Mouse (Mus musculus): ENCODE data around the gene G6pc3. TPM values are rescaled to one million over a fixed set of nuclear protein-coding genes. Genes with fewer than 3 reads are reported as not detected.

The G6pc3 gene
- total RNA-seq, 4 experiments from 2014 or later, result 61.5 to 73.2 (median 63.8) TPM

GRCm38 (mm10) chr11:102186235-102186634, 3.2 kb upstream of the G6pc3 start:
- no peak for DNase-seq (ENCODE audit: low spot score in 2 of 2)

GRCm38 (mm10) chr11:102188980-102189379, 440 bp upstream of the G6pc3 start:
- no peak for DNase-seq (ENCODE audit: low spot score in 2 of 2)

DNA sequence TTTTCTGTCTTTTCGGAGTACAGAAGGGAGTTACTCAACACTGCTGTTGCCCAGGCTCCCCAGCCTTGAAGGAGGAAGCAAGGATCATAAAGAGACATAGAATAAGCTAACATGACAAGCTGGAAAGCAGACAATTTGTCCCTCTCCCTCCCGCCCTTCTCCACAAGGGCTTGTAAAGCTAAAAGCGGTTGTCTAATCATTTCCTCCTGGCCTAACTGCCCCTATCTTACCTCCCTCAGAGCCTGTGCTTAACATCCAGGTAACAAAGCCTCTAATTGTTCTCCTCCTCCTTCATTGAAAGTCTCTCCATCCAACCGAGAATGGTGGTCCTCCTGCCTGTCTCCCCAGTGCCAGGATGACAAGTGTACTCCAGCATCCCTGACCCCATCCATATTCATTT, 1.4 kb downstream of the G6pc3 start:
- no peak for DNase-seq (ENCODE audit: low spot score in 2 of 2)

- DNase-seq (ENCODE audit: low spot score in 2 of 2), result no peak
These were observed 4.4 kb downstream of the G6pc3 start for GRCm38 (mm10) chr11:102193657-102194440.

DNA sequence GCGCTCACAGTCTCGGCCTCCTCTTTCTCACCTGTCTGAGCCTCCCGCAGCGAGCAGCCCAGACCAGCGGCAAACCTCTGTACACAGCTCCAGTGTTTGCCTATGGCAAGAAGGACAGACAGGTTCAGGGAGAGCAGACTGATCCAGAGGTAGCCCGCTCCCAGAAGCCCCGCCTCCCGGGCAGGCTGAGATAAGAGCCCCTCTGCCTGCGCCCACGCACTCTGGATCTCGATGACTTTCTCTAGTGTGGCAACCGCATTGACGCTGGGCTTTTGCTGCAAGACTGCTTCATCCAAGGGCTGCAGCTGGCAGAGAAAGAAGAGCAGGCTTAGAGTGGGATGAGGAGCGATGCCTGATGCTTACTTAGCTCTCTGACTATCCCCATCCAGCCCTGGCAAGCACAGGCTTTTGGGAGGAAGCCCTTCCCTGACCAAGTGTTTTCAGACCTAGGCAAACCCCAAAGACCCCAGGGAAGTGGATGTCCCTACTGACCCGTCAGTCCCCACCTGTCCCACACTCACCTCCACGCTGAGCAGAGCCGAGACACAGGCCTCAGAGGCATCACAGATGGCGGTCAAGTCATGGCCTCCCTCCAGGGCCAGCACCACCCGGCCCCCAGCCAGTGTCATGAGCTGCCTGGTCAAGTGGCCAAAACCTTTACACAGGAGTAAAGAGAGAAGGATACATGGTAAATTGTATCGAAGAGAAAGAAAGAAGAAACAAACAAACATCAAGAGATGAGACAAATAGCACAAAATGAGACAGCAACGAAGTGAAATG, 6.8 kb downstream of the G6pc3 start:
- DNase-seq (ENCODE audit: low spot score in 2 of 2), result no peak

DNA sequence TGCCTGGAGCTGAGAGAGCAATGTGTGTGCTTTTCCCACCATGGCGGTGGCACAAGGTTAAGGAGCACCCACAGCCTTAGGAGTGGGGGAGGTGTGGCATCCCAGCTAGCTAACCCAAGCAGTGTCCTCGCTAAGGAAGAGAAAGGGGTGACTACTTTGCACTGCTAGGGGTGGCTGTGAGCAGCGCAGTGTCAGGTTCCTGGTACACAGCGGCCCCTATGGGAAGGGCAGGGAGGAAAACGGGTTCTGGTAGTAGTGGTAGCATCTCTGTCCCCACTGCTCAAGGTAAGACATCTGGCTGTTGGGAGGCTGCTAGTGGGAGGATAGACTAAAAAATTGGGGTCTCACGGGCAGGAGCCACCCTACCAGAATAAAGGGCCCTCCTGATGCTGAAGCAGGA, 8.8 kb downstream of the G6pc3 start:
- DNase-seq (ENCODE audit: low spot score in 2 of 2), result no peak

- no peak for DNase-seq (ENCODE audit: low spot score in 2 of 2)
These were observed 10.4 kb downstream of the G6pc3 start for GRCm38 (mm10) chr11:102199856-102200255.

DNA sequence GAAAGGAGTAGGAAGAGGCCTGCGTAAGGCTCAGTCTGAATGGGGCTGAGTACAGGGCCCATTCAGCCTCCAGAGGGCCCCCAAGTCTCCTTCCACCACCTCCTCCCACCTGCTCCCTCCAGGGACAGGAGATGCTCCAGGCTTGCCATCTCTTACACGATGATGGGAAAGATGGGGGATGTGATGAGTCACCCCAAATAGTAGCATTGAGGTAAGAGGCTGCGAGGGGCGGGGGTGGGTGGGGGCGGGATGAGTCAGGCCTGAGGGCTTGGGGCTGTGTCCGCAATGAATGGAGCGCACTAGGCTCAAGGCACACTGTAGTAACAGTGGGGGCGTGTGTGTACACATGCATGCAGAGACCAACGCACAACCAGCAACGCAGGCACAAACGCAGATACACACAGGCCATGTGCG, 12.0 kb downstream of the G6pc3 start:
- DNase-seq (ENCODE audit: low spot score in 2 of 2), result no peak

DNA sequence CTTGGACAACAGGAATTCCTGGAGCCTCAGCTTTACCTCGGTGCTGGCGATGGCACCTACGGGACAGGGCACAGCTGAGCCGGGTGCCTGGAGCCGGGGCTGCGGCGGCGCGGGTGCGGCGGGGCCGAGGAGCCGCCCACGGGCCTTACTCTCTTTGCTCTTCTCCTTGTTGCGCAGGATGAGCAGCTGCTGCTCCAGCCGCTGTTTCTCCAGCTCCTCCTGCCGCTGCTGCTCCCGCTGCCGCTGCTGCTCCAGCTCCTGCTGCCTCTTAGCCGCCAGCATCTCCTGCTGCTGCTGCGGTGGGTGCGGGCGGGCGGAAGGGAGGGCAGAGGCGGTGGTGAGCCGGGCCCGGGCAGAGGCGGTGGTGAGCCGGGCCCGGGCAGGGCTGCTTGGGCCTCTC, 17.1 kb downstream of the G6pc3 start:
- no peak for DNase-seq (ENCODE audit: low spot score in 2 of 2)

GRCm38 (mm10) chr11:102207825-102208777, 18.7 kb downstream of the G6pc3 start:
- DNase-seq (ENCODE audit: low spot score in 2 of 2), result no peak

DNA sequence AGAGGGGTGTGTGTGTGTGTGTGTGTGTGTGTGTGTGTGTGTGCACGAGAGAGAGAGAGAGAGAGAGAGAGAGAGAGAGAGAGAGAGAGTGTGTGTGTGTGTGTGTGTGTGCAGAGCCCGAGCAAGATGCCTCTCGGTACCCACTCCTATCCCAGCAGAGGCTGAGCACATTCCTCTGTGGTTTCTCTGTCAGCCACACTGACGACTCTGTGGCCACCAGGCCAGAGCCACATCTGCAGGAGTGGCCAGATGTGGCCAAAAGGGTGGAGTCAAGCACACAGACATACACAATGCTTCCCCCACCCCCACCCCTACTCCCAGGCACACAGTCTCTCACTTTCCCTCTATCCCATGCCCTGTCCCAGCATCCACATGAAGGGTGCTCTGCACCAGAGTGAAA, 19.4 kb downstream of the G6pc3 start:
- no peak for DNase-seq (ENCODE audit: low spot score in 2 of 2)

DNA sequence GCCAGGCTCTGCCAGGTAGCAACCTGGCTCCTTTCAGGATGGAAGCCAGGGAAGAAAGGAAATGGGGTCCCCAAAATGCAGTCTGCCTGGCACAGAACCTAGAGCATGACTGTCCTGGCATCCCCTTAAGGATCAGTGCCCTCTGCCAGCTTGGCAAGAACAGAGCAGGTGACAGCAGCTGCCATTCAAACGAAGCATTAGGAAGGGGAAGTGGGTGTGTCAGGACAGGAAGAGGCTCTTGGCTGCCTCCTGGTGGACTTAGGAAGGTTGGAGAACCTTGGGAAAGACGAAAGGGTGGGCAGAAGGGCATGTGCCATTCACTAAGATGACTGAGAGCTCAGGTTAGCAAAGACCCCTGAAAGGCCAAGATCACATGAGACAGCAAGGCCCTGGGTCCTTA, 20.3 kb downstream of the G6pc3 start:
- DNase-seq (ENCODE audit: low spot score in 2 of 2), result peak in 1 of 2 experiments; percentile 35

- no peak for DNase-seq (ENCODE audit: low spot score in 2 of 2)
These were observed 20.8 kb downstream of the G6pc3 start for GRCm38 (mm10) chr11:102210185-102210584.

DNA sequence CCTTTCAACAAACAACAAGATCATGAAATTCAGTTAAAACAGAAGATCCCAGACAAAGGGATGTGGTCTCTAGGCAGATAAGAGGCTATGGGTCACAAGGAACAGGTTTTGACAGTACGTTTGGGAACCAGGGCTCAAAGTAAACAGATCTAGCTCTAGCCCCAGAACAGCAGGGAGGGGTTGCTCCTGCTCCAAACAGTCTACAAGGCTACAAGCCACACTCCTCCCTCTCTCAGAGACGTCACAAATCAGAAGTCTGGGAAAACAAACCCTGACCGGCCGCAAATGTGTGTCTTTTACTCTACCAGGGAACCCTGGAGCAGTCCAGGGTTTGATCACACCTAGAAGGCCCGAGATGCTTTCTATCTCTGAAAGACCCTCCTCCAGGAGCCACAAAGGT, 21.6 kb downstream of the G6pc3 start:
- no peak for DNase-seq (ENCODE audit: low spot score in 2 of 2)

- DNase-seq (ENCODE audit: low spot score in 2 of 2), result peak; percentile 69 to 79
These were observed 22.5 kb downstream of the G6pc3 start for GRCm38 (mm10) chr11:102211936-102212341.

DNA sequence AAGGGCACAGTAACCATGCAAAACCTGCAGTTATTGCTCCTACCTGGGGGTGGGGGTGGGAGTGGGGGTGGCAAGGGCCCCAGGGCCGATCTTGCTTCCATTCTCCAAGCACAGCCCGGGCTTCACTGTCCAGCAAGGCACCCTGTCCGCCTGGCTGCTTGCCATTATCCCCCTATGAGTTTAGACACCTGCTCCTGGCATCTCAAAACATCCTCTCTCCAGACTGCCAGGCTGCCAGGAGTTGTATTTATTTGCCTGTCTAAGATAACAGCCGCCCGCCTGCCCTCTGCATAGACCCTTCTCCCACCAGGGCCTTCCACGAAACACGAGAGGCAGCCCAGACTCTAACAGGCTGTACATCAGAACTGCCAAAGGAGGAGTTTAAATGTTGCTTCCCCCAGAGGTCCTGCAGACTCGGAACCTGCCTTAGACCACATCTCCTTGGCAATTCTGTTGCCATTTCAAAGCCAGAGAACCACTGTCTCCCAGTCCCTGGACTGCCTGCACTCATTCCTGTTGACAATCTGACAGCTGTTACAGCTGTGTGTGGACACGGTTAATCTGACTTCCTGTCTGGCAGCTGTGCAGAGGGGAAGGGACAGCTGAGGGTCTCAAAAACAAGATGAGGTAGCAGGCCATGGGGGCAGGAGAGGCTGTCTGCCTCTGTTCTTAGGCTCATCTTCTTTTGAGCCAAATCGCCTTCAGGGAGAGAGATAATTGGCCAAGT, 25.2 kb downstream of the G6pc3 start:
- peak in 1 of 2 experiments; percentile 49 for DNase-seq (ENCODE audit: low spot score in 2 of 2)

DNA sequence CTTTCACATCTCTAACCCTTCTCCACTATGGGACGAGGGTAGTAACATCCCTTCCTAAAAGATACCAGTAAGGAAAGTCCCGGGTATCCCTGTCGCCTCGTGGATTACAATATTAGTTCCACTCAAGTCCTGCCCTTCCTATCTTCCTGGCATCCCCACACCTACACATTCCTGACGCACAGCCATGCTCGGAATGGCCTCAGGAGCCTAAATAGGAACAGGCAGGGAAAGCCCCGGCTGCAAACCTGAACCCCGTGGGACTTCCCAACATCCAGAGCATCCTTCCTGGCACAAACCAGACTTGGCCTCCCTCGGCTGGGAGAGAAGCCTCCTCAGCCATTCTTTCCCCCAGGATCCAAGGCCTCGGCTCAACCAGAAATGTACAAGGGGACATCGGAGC, 26.1 kb downstream of the G6pc3 start:
- DNase-seq (ENCODE audit: low spot score in 2 of 2), result no peak

GRCm38 (mm10) chr11:102216056-102216885, 26.9 kb downstream of the G6pc3 start:
- peak; percentile 65 to 82 for DNase-seq (ENCODE audit: low spot score in 2 of 2)

- peak in 1 of 2 experiments; percentile 27 for DNase-seq (ENCODE audit: low spot score in 2 of 2)
These were observed 27.4 kb downstream of the G6pc3 start for GRCm38 (mm10) chr11:102216886-102217240.

DNA sequence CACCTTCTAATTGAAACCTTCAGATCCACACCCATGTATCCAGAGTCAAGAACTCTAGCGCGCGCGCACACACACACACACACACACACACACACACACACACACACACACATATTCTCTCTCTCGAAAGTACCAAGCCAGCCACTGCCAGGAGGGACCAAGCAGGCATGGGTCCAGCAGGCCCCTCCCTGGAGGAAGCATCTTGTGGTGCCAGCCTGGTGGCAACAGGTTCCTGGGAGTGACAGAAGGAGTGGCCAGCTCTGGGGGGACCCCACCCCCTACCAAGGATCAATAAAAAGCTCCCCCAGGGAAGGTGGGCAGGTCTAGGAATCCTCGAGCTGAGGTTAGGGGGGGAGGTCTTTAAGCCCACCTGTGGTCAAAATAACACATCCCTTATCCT, 28.0 kb downstream of the G6pc3 start:
- peak in 1 of 2 experiments; percentile 56 for DNase-seq (ENCODE audit: low spot score in 2 of 2)
